Mouse (Mus musculus): ENCODE measurements around the gene Eef2. TPM values are rescaled to one million over a fixed set of nuclear protein-coding genes. Genes with fewer than 3 reads are reported as not detected.

Eef2 gene
- polyA plus RNA-seq, 1 experiment from 2014 or later = 564 TPM

DNA sequence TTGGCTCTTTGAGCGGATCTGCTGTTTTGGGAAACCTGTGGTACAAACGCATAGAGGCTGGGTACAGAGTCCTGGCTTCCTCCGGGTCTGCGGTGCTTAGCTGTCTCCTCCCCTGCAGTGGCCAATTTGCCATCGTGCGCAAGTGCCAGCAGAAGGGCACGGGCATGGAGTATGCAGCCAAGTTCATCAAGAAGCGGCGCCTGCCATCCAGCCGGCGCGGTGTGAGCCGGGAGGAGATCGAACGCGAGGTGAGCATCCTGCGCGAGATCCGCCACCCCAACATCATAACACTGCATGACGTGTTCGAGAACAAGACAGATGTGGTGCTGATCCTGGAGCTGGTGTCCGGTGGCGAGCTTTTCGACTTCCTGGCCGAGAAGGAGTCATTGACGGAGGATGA lies 13.4 kb downstream of the Eef2 start:
- H3K27ac ChIP-seq (replicated peaks) = no peak overlapping the region
- 82% methylated on average over 26 of the region's 26 CpGs for WGBS
- H3K36me3 ChIP-seq (replicated peaks) = peaks cover 57% of the 10 kb centered on the region
- H3K27me3 ChIP-seq (replicated peaks; ENCODE audit: low read depth, poor library complexity, severe bottlenecking) = peaks cover 22% of the 10 kb centered on the region
- no peak overlapping the region for H3K4me3 ChIP-seq
- peaks cover 43% of the 10 kb centered on the region for H3K4me1 ChIP-seq
- no peaks in the 10 kb centered on the region for H3K9me3 ChIP-seq
- no peak for DNase-seq (ENCODE audit: low spot score)

- H3K36me3 ChIP-seq (replicated peaks) = peaks cover 51% of the 10 kb centered on the region
- DNase-seq (ENCODE audit: low spot score) = peak; percentile 57
- peak overlapping the region; percentile 75 for H3K4me3 ChIP-seq
These were observed 13.9 kb downstream of the Eef2 start for GRCm38 (mm10) chr10:81190236-81190911.

GRCm38 (mm10) chr10:81190912-81191321 lies 14.5 kb downstream of the Eef2 start:
- 75% methylated on average over 6 of the region's 6 CpGs for WGBS
- H3K27ac ChIP-seq (replicated peaks) = no peak overlapping the region
- H3K4me1 ChIP-seq = peaks cover 39% of the 10 kb centered on the region
- peaks cover 47% of the 10 kb centered on the region for H3K36me3 ChIP-seq (replicated peaks)
- peak overlapping the region; percentile 75; the same call in 1 of the 2 replicates for H3K4me3 ChIP-seq
- H3K27me3 ChIP-seq (replicated peaks; ENCODE audit: low read depth, poor library complexity, severe bottlenecking) = peaks cover 33% of the 10 kb centered on the region
- no peaks in the 10 kb centered on the region for H3K9me3 ChIP-seq
- DNase-seq (ENCODE audit: low spot score) = peak; percentile 25

More at GRCm38 (mm10) chr10:81190236-81190911, 13.9 kb downstream of the Eef2 start:
- Histone ChIP-seq H3K27ac (replicated peaks) (no peak overlapping the region), H3K27me3 (replicated peaks; ENCODE audit: low read depth, poor library complexity, severe bottlenecking) (peaks cover 27% of the 10 kb centered on the region), H3K4me1 (peaks cover 39% of the 10 kb centered on the region), H3K9me3 (no peaks in the 10 kb centered on the region)
- WGBS = 71% methylated on average over 31 of the region's 31 CpGs

DNA sequence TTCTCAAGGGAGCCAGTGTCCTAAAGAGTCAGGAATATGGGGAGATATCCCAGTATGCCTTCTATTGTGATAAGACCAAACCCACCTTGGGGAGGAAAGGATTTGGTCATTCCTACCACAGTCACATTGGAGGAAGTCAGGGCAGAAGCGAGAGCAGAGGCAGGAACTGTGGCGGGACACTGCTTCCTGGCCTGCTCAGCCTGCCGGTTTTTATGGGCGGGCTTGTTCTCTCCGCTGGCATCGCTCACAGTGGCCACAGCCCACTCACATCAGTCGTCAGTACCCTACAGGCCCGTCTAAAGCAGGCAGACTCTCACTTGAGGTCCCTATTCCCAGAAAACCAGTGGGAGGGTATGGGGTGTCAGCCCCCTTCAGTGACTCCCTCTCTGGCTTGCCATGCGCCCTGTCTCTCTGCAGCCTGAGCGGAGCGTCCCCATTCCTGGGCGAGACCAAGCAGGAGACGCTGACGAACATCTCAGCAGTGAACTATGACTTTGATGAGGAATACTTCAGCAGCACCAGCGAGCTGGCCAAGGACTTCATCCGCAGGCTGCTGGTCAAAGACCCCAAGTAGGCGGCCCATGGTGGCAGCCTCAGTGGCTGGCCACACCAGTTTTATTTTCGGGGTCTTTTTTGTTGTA lies 15.0 kb downstream of the Eef2 start:
- WGBS = 92% methylated on average over 18 of the region's 18 CpGs
- H3K4me3 ChIP-seq = peak overlapping the region; percentile 75
- no peaks in the 10 kb centered on the region for H3K9me3 ChIP-seq
- H3K36me3 ChIP-seq (replicated peaks) = peaks cover 45% of the 10 kb centered on the region
- H3K4me1 ChIP-seq = peaks cover 39% of the 10 kb centered on the region
- DNase-seq (ENCODE audit: low spot score) = no peak
- H3K27me3 ChIP-seq (replicated peaks; ENCODE audit: low read depth, poor library complexity, severe bottlenecking) = peaks cover 38% of the 10 kb centered on the region
- H3K27ac ChIP-seq (replicated peaks) = no peak overlapping the region; the same call in 1 of the 2 replicates

- H3K27me3 ChIP-seq (replicated peaks; ENCODE audit: low read depth, poor library complexity, severe bottlenecking) = peaks cover 48% of the 10 kb centered on the region
- H3K9me3 ChIP-seq = no peaks in the 10 kb centered on the region
- peak overlapping the region; percentile 94 for H3K27ac ChIP-seq (replicated peaks)
- peaks cover 36% of the 10 kb centered on the region for H3K36me3 ChIP-seq (replicated peaks)
- WGBS = 1% methylated on average over 93 of the region's 93 CpGs
- peaks cover 39% of the 10 kb centered on the region for H3K4me1 ChIP-seq
- H3K4me3 ChIP-seq = peak overlapping the region; percentile 75
- DNase-seq (ENCODE audit: low spot score) = peak; percentile 85
These were observed 16.0 kb downstream of the Eef2 start for GRCm38 (mm10) chr10:81192270-81192967.

DNA sequence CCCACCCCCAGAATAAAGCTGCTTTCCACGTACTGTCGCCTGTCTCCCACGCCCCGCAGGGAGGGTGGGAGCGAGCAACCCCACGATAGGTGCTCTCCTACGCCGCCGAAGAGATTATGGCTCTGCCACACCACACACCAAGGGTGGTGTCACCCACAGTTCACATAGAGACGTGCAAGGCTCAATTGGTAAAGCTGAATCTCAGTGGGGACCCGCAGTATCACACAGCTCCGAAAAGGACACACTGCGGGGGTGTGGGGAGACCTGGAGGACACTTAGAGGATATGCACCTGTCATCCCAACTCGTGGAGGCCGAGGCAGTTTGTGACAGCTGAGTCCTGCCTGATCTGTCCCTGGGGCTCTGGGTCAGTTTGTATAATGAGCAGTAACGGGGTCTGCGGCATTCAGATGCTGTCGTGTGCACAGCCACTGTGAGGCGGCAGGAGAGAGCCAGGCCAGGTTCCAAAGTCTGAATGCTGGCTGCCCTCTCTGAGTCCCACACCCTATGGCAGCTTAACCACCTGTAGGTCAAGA lies 16.6 kb downstream of the Eef2 start:
- peaks cover 30% of the 10 kb centered on the region for H3K36me3 ChIP-seq (replicated peaks)
- peak; percentile 46 for DNase-seq (ENCODE audit: low spot score)
- H3K9me3 ChIP-seq = no peaks in the 10 kb centered on the region
- H3K4me1 ChIP-seq = peaks cover 39% of the 10 kb centered on the region
- H3K27ac ChIP-seq (replicated peaks) = peak overlapping the region; percentile 94
- 7% methylated on average over 19 of the region's 19 CpGs for WGBS
- peaks cover 51% of the 10 kb centered on the region for H3K27me3 ChIP-seq (replicated peaks; ENCODE audit: low read depth, poor library complexity, severe bottlenecking)
- peak overlapping the region; percentile 75 for H3K4me3 ChIP-seq

DNA sequence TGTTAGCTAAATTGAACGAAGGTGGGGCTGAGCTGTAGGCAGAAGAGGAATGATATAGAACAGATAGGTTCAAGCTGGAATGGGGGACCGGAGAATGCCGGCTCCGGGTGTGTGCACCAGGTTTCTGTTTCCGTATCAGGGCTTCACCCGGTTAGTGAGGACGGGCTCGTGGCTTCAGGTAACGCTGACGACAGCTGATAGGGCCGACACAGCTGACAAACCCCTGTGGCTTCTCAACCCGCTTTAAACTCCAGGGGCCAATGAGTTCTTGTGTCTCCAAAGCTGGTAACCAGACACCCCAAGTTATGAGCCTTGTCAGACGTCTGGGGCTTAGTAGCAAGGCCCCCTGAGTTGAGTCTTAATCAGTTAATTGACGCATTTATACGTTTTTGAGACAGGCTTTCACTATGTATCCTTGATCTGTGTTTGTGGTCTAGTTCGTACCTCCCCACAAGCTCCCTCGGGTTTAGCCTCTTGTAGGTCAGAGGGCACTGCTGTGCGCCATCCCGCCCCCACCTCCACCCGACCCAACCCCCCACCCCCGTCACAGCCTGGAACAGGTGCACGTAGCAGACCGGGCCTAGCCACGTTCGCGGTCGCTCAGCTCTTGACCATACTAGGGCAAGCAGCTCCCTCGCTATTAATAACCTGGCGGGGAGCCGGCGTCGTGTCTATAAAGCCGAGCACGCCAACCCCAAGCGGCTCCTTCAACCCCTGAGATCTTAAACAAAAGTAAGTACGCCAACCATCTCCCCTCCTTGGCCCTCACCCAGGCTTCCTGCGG lies 17.8 kb downstream of the Eef2 start:
- no peak overlapping the region for H3K27ac ChIP-seq (replicated peaks)
- H3K4me3 ChIP-seq = peak overlapping the region; percentile 28; the same call in 1 of the 2 replicates
- no peaks in the 10 kb centered on the region for H3K9me3 ChIP-seq
- peaks cover 39% of the 10 kb centered on the region for H3K4me1 ChIP-seq
- peaks cover 22% of the 10 kb centered on the region for H3K36me3 ChIP-seq (replicated peaks)
- peaks cover 57% of the 10 kb centered on the region for H3K27me3 ChIP-seq (replicated peaks; ENCODE audit: low read depth, poor library complexity, severe bottlenecking)
- WGBS = 17% methylated on average over 37 of the region's 37 CpGs
- DNase-seq (ENCODE audit: low spot score) = no peak

GRCm38 (mm10) chr10:81195300-81195699 lies 18.9 kb downstream of the Eef2 start:
- 70% methylated on average over 4 of the region's 4 CpGs for WGBS
- no peaks in the 10 kb centered on the region for H3K9me3 ChIP-seq
- DNase-seq (ENCODE audit: low spot score) = no peak
- H3K27me3 ChIP-seq (replicated peaks; ENCODE audit: low read depth, poor library complexity, severe bottlenecking) = peaks cover 68% of the 10 kb centered on the region
- H3K4me3 ChIP-seq = no peak overlapping the region
- peaks cover 14% of the 10 kb centered on the region for H3K36me3 ChIP-seq (replicated peaks)
- no peak overlapping the region for H3K27ac ChIP-seq (replicated peaks)
- H3K4me1 ChIP-seq = peaks cover 37% of the 10 kb centered on the region

GRCm38 (mm10) chr10:81196470-81197065 lies 20.1 kb downstream of the Eef2 start:
- Histone ChIP-seq H3K27ac (replicated peaks) (no peak overlapping the region), H3K4me1 (peaks cover 29% of the 10 kb centered on the region), H3K9me3 (no peaks in the 10 kb centered on the region), H3K4me3 (no peak overlapping the region), H3K27me3 (replicated peaks; ENCODE audit: low read depth, poor library complexity, severe bottlenecking) (peaks cover 72% of the 10 kb centered on the region), H3K36me3 (replicated peaks) (peaks cover 1% of the 10 kb centered on the region)
- WGBS = 67% methylated on average over 11 of the region's 11 CpGs
- DNase-seq (ENCODE audit: low spot score) = no peak

GRCm38 (mm10) chr10:81197305-81197704 lies 20.9 kb downstream of the Eef2 start:
- WGBS = 58% methylated on average over 6 of the region's 6 CpGs
- no peak overlapping the region for H3K4me3 ChIP-seq
- H3K9me3 ChIP-seq = no peaks in the 10 kb centered on the region
- H3K36me3 ChIP-seq (replicated peaks) = no peaks in the 10 kb centered on the region
- no peak for DNase-seq (ENCODE audit: low spot score)
- H3K27ac ChIP-seq (replicated peaks) = no peak overlapping the region
- H3K4me1 ChIP-seq = peaks cover 26% of the 10 kb centered on the region
- H3K27me3 ChIP-seq (replicated peaks; ENCODE audit: low read depth, poor library complexity, severe bottlenecking) = peaks cover 76% of the 10 kb centered on the region

DNA sequence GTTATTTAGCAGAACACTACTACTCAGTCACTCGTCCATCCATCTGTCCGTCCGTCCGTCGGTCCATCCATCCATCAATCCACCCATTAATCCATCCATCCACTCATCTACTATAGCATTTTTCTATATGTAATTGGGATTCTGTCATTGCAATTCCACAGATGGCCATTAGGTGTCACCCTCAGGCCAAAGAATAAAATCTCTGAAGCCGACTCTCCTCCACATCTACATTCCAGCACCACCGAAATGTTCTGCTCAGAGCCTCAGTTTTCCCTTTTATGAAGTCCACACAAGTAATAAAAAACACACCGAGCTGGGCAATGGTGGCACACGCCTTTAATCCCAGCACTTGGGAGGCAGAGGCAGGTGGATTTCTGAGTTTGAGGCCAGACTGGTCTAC lies 21.8 kb downstream of the Eef2 start:
- WGBS = 3% methylated on average over 9 of the region's 9 CpGs
- H3K27ac ChIP-seq (replicated peaks) = no peak overlapping the region
- peaks cover 17% of the 10 kb centered on the region for H3K4me1 ChIP-seq
- H3K36me3 ChIP-seq (replicated peaks) = no peaks in the 10 kb centered on the region
- H3K9me3 ChIP-seq = no peaks in the 10 kb centered on the region
- peak; percentile 65 for DNase-seq (ENCODE audit: low spot score)
- H3K27me3 ChIP-seq (replicated peaks; ENCODE audit: low read depth, poor library complexity, severe bottlenecking) = peaks cover 70% of the 10 kb centered on the region
- no peak overlapping the region for H3K4me3 ChIP-seq

All from embryonic facial prominence, embryonic 10.5 days (tissue).